8 mouse cellular contexts compared by ENCODE assay signal in the genomic region with DNA sequence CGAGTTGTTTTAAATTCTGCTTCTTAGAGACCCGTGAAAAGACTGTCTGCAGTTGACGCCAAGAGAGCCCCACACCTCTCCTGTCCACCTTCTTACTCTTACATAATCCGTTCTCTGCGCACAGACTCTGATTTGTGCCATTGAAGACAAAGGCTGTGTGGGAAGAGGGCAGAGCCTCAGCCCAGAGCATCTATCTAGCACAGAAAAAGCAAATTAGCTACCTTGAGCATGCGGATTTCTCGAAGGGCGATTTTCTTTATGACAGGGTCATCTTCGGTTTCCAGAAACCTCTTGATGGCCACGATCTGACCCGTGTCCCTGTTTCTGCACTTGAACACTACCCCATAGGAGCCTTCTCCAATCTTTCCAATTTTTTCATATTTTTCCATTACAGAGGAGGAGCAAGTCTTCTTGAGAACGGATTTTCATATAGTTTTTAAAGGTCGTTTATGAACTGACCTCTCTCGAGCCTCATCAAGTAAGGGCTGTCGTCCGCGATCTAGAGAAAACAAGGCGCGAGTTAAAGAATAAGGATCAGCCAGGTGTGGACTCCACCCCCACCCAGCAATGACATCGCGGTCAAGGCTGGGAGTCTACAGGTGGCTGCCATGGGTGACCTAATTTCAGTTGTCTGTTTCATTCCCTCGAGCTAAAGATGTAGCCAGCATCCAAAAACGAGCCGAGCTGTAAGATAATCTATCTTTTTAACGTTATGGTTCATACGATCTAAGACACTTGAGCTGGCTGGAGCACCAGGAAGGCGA. TPM values are rescaled to one million over a fixed set of nuclear protein-coding genes. Genes with fewer than 3 reads are reported as not detected.
DNase-seq lines count a peak whose midpoint lies in the region; ATAC-seq and TF ChIP-seq lines count a peak whose summit lies in the region.

No protein-coding gene starts in this region.

- H3K36me3 ChIP-seq in heart, embryonic 13.5 days: no peaks in the 10 kb centered on the region
- H3K36me3 ChIP-seq in forebrain, embryonic 11.5 days (ENCODE audit: control insufficient read depth, insufficient read depth, low read length): no peaks in the 10 kb centered on the region
- no peaks in the 10 kb centered on the region for H3K36me3 ChIP-seq in neural tube, embryonic 14.5 days (ENCODE audit: control insufficient read depth, insufficient read depth, low read length)

- peaks cover 19% of the 10 kb centered on the region for H3K4me1 ChIP-seq in heart, embryonic 13.5 days
- no peaks in the 10 kb centered on the region for H3K4me1 ChIP-seq in bone marrow macrophage, adult 2 months (ENCODE audit: control insufficient read depth, insufficient read depth, low read length)
- peaks cover 6% of the 10 kb centered on the region; the same call in 1 of the 2 replicates for H3K4me1 ChIP-seq in forebrain, embryonic 11.5 days (replicated peaks; ENCODE audit: control insufficient read depth, insufficient read depth, low read length)
- peaks cover 13% of the 10 kb centered on the region for H3K4me1 ChIP-seq in neural tube, embryonic 14.5 days (ENCODE audit: control insufficient read depth, insufficient read depth, low read length)

- no peak for ATAC-seq in heart, embryonic 13.5 days (ENCODE audit: extremely low read depth, insufficient number of reproducible peaks, low FRiP score, low TSS enrichment)
- peak; percentile 40; the same call in 1 of the 2 replicates for ATAC-seq in forebrain, embryonic 11.5 days (replicated peaks; ENCODE audit: low FRiP score)
- peak; percentile 13; the same call in 1 of the 2 replicates for ATAC-seq in neural tube, embryonic 14.5 days (ENCODE audit: low read depth)
- no peak for ATAC-seq in inflammation-experienced regulatory T-cells, adult 6 months

- peak overlapping the region; percentile 68 for H3K4me3 ChIP-seq in heart, embryonic 13.5 days
- peak overlapping the region; percentile 67 for H3K4me3 ChIP-seq in bone marrow macrophage, adult 2 months (ENCODE audit: insufficient read depth, low read length)
- peak overlapping the region; percentile 49 for H3K4me3 ChIP-seq in forebrain, embryonic 11.5 days (ENCODE audit: low read depth, low read length)
- peak overlapping the region; percentile 55 for H3K4me3 ChIP-seq in neural tube, embryonic 14.5 days (ENCODE audit: low read depth, low read length)

- no peak for DNase-seq in heart, postnatal 4 days
- no peak for DNase-seq in forebrain, embryonic 11.5 days (ENCODE audit: low spot score)
- DNase-seq in left cerebral cortex, postnatal 36 days (ENCODE audit: low spot score in 2 of 2): peak; percentile 30 to 33
- no peak for DNase-seq in T-cell, adult 2 months (ENCODE audit: low spot score)

- intact Hi-C loops in left cerebral cortex, postnatal 36 days (cut with DNase I): loop anchor here (5.0 kb wide), 1 partner anchor 43 kb away; no protein-coding TSS in a partner anchor

- no peak; the same call in 1 of the 2 replicates for TF ChIP-seq CTCF in bone marrow macrophage, adult 2 months (IDR thresholded peaks at IDR 0.05; ENCODE audit: low read depth, low read length)

- H3K27me3 ChIP-seq in heart, embryonic 13.5 days (replicated peaks): peaks cover 12% of the 10 kb centered on the region; the same call in 1 of the 2 replicates
- H3K27me3 ChIP-seq in forebrain, embryonic 11.5 days (ENCODE audit: control insufficient read depth, insufficient read depth, low read length): peaks cover 4% of the 10 kb centered on the region
- no peaks in the 10 kb centered on the region for H3K27me3 ChIP-seq in neural tube, embryonic 14.5 days (ENCODE audit: control insufficient read depth, insufficient read depth, low read length)

- H3K9ac ChIP-seq in heart, embryonic 13.5 days: peak overlapping the region; percentile 81
- H3K9ac ChIP-seq in forebrain, embryonic 11.5 days (ENCODE audit: low read length): peak overlapping the region; percentile 55
- peak overlapping the region; percentile 75 for H3K9ac ChIP-seq in neural tube, embryonic 14.5 days (replicated peaks; ENCODE audit: low read depth, low read length)

- no peak for TF ChIP-seq POLR2A in bone marrow macrophage, adult 2 months (IDR thresholded peaks at IDR 0.05; ENCODE audit: borderline replicate concordance, low read depth, low read length)

- H3K27ac ChIP-seq in heart, embryonic 13.5 days (replicated peaks): no peak overlapping the region
- no peak overlapping the region for H3K27ac ChIP-seq in bone marrow macrophage, adult 2 months (ENCODE audit: insufficient read depth, low read depth, low read length)
- no peak overlapping the region for H3K27ac ChIP-seq in forebrain, embryonic 11.5 days (ENCODE audit: low read depth, low read length)
- H3K27ac ChIP-seq in neural tube, embryonic 14.5 days (ENCODE audit: low read depth, low read length): no peak overlapping the region

- H3K9me3 ChIP-seq in heart, embryonic 13.5 days: no peaks in the 10 kb centered on the region
- no peaks in the 10 kb centered on the region for H3K9me3 ChIP-seq in forebrain, embryonic 11.5 days (ENCODE audit: control insufficient read depth, low read length)
- H3K9me3 ChIP-seq in neural tube, embryonic 14.5 days (ENCODE audit: control insufficient read depth, low read length): no peaks in the 10 kb centered on the region

- H3K4me2 ChIP-seq in heart, embryonic 13.5 days: peak overlapping the region; percentile 99
- H3K4me2 ChIP-seq in forebrain, embryonic 11.5 days (ENCODE audit: low read depth, low read length, severe bottlenecking): peak overlapping the region; percentile 98
- peak overlapping the region; percentile 99 for H3K4me2 ChIP-seq in neural tube, embryonic 14.5 days (ENCODE audit: low read depth, low read length)

- WGBS in heart, embryonic 13.5 days: 36% methylated on average over 27 of the region's 27 CpGs
- WGBS in forebrain, embryonic 11.5 days: 32% methylated on average over 27 of the region's 27 CpGs
- 34% methylated on average over 27 of the region's 27 CpGs for WGBS in neural tube, embryonic 14.5 days

RNA-seq across cellular contexts. Expression of a gene that starts 1.1 kb away (rescaled TPM):
- 4.6 and 6.8 TPM in 2 replicates for polyA plus RNA-seq in heart, embryonic 13.5 days (2015; fragmentation: Nextera tagmentation; extraction: Ambion mirVana)
- 10 to 100 TPM; 12.3 to 12.7 TPM for total RNA-seq in heart, postnatal 4 days (2021)
- not detected in 2 replicates for polyA plus RNA-seq in bone marrow macrophage, adult 2 months (2012; ENCODE audit: insufficient read depth, insufficient read length, missing spikeins)
- 0.31 and 0.81 TPM in 2 replicates for polyA plus RNA-seq in forebrain, embryonic 11.5 days (2014; fragmentation: Nextera tagmentation; extraction: Ambion mirVana)
- total RNA-seq in left cerebral cortex, postnatal 36 days (2021): 10 to 100 TPM; 26.8 to 37.5 TPM
- polyA plus RNA-seq in neural tube, embryonic 14.5 days (2014; fragmentation: Nextera tagmentation; extraction: Ambion mirVana): 6.4 and 13.3 TPM in 2 replicates
- polyA plus RNA-seq in inflammation-experienced regulatory T-cells, adult 6 months (2017; shearing (Covaris generic)): not detected

Comparison
In these comparisons a context has a peak if more than half of its experiments do, and no peak if none do; other contexts are left out.
1. ATAC-seq: peak in forebrain, embryonic 11.5 days (single experiment) and neural tube, embryonic 14.5 days (single experiment); none in heart, embryonic 13.5 days (single experiment) and inflammation-experienced regulatory T-cells, adult 6 months (single experiment).
2. DNase-seq: peak in left cerebral cortex, postnatal 36 days (2 of 2); none in heart, postnatal 4 days (single experiment), forebrain, embryonic 11.5 days (single experiment) and T-cell, adult 2 months (single experiment).
3. Peak in every context shown above with its lines, with median percentiles within 50 percentile points of each other: H3K4me2 ChIP-seq, H3K4me3 ChIP-seq and H3K9ac ChIP-seq.